Mouse (Mus musculus) liver, embryonic 12.5 days (tissue): Measurements from ENCODE around the gene Pxn. TPM values are rescaled to one million over a fixed set of nuclear protein-coding genes. Genes with fewer than 3 reads are reported as not detected.

ENCODE experiments used
- ATAC-seq: fragments of 200-750 bp; cut with Nextera tagmentation; 2 replicates; pipeline ENCODE4 v1.8.0; 2017; ENCODE audit warnings: moderate number of reproducible peaks, mild to moderate bottlenecking, moderate library complexity
- H3K27ac ChIP-seq: fragments of 300-500 bp; sonication (generic); 2 replicates; pipeline ENCODE4 v1.5.1; 2016; ENCODE audit warnings: mild to moderate bottlenecking
- H3K27me3 ChIP-seq: fragments of 300-500 bp; sonication (generic); replicated peaks from 2 replicates; pipeline ENCODE4 v1.6.1; 2016; ENCODE audit warnings: mild to moderate bottlenecking, moderate library complexity
- H3K36me3 ChIP-seq: fragments of 300-500 bp; sonication (generic); 2 replicates; pipeline ENCODE4 v1.6.1; 2016; ENCODE audit warnings: mild to moderate bottlenecking, moderate library complexity
- H3K4me1 ChIP-seq: fragments of 300-500 bp; sonication (generic); 2 replicates; pipeline ENCODE4 v1.6.1; 2016
- H3K4me2 ChIP-seq: fragments of 300-500 bp; sonication (generic); 2 replicates; pipeline ENCODE4 v1.6.1; 2016; ENCODE audit warnings: mild to moderate bottlenecking, moderate library complexity
- H3K4me3 ChIP-seq: fragments of 300-500 bp; sonication (generic); 2 replicates; pipeline ENCODE4 v1.5.1; 2016; ENCODE audit warnings: mild to moderate bottlenecking, moderate library complexity
- H3K9ac ChIP-seq: fragments of 300-500 bp; sonication (generic); 2 replicates; pipeline ENCODE4 v1.6.1; 2016; ENCODE audit warnings: mild to moderate bottlenecking, moderate library complexity
- H3K9me3 ChIP-seq: fragments of 300-500 bp; sonication (generic); replicated peaks from 2 replicates; pipeline ENCODE4 v1.6.1; 2016; ENCODE audit warnings: mild to moderate bottlenecking, moderate library complexity
- WGBS: fragments of 180-500 bp; shearing (Covaris S2); methylation state at CpG from one replicate; pipeline ENCODE4 v1.1.7; 2016; ENCODE audit not compliant: insufficient replicate concordance; 5-methylcytosine and 5-hydroxymethylcytosine counted together
- polyA plus RNA-seq: library from polyadenylated mRNA; unstranded; fragments of >200 nt; fragmentation: Nextera tagmentation; extraction: Ambion mirVana; gene quantifications from 2 replicates; pipeline ENCODE4 v1.2.1, GENCODE M21; 2016

Gene Pxn
- polyA plus RNA-seq, 1 experiment from 2014 or later, result 17.4 TPM

- peaks cover 4% of the 10 kb centered on the region for H3K27me3 ChIP-seq
- H3K36me3 ChIP-seq, result peaks cover 5% of the 10 kb centered on the region; the same call in 1 of the 2 replicates
- no peak overlapping the region for H3K4me3 ChIP-seq
- H3K4me2 ChIP-seq, result peak overlapping the region; percentile 46
- no peaks in the 10 kb centered on the region for H3K9me3 ChIP-seq
- WGBS, result 20% methylated on average over 7 of the region's 7 CpGs
- no peak overlapping the region for H3K9ac ChIP-seq
- peak overlapping the region; percentile 38; the same call in 1 of the 2 replicates for H3K27ac ChIP-seq
- peaks cover 80% of the 10 kb centered on the region for H3K4me1 ChIP-seq
- ATAC-seq, result no peak
Measured at GRCm38 (mm10) chr5:115535635-115536034, 29.2 kb downstream of the Pxn start.

DNA sequence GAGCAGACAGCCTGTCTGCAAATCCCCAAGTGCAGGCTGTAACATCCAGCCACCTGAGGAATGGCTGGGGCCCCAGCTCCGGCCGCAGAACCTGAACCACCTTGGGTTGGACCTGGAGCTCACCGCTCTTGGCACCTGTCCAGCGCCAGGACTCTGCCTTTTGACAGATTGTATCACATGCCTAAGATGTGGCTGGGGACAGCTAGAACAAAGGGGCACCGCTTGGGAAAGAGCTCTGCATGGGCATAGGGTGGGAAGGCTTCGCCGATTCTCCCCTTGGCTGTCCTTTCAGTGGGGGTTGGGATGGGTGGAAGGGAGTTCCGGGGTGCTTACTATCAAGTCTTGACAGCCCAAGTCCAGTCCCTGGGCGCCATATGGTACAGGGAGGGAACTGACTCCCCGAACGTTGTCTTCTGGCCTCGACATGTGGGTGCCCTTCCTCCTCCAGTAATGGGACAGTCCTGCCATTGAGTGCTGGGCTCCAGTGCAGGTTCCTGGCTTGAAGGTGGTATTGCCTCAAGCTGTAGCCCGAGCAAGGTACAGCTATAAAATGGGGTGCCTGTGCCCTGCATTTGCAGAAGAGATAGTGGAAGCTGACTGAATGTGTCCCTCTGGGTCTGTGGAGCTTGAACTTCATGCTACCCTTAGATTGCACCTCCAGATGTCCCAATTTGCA lies 31.7 kb downstream of the Pxn start:
- Histone ChIP-seq H3K27ac (no peak overlapping the region), H3K4me3 (no peak overlapping the region), H3K27me3 (peaks cover 4% of the 10 kb centered on the region), H3K36me3 (peaks cover 2% of the 10 kb centered on the region; the same call in 1 of the 2 replicates), H3K9me3 (no peaks in the 10 kb centered on the region), H3K9ac (no peak overlapping the region; the same call in 1 of the 2 replicates), H3K4me2 (peak overlapping the region; percentile 33), H3K4me1 (peaks cover 74% of the 10 kb centered on the region)
- peak; percentile 8; the same call in 1 of the 2 replicates for ATAC-seq
- 60% methylated on average over 13 of the region's 13 CpGs for WGBS

GRCm38 (mm10) chr5:115538693-115539043 lies 32.2 kb downstream of the Pxn start:
- peak overlapping the region; percentile 33 for H3K4me2 ChIP-seq
- 1% methylated on average over 12 of the region's 12 CpGs for WGBS

GRCm38 (mm10) chr5:115542635-115543384 lies 36.3 kb downstream of the Pxn start:
- Histone ChIP-seq H3K9me3 (no peaks in the 10 kb centered on the region), H3K4me1 (peaks cover 54% of the 10 kb centered on the region), H3K9ac (peak overlapping the region; percentile 7; the same call in 1 of the 2 replicates), H3K36me3 (peaks cover 35% of the 10 kb centered on the region), H3K27ac (peak overlapping the region; percentile 78), H3K4me2 (peak overlapping the region; percentile 60), H3K4me3 (peak overlapping the region; percentile 36), H3K27me3 (no peaks in the 10 kb centered on the region)
- 20% methylated on average over 19 of the region's 19 CpGs for WGBS
- no peak for ATAC-seq

More at GRCm38 (mm10) chr5:115538693-115539043, 32.2 kb downstream of the Pxn start:
- peak; percentile 65 for ATAC-seq
- no peaks in the 10 kb centered on the region for H3K9me3 ChIP-seq
- H3K4me3 ChIP-seq, result no peak overlapping the region
- H3K36me3 ChIP-seq, result no peaks in the 10 kb centered on the region
- no peak overlapping the region for H3K27ac ChIP-seq
- H3K9ac ChIP-seq, result no peak overlapping the region; the same call in 1 of the 2 replicates
- peaks cover 4% of the 10 kb centered on the region for H3K27me3 ChIP-seq
- peaks cover 74% of the 10 kb centered on the region for H3K4me1 ChIP-seq

GRCm38 (mm10) chr5:115543509-115544253 lies 37.2 kb downstream of the Pxn start:
- H3K4me2 ChIP-seq, result peak overlapping the region; percentile 60
- ATAC-seq, result peak; percentile 60
- H3K9ac ChIP-seq, result peak overlapping the region; percentile 7; the same call in 1 of the 2 replicates
- no peaks in the 10 kb centered on the region for H3K27me3 ChIP-seq
- H3K9me3 ChIP-seq, result no peaks in the 10 kb centered on the region
- peak overlapping the region; percentile 78 for H3K27ac ChIP-seq
- H3K36me3 ChIP-seq, result peaks cover 44% of the 10 kb centered on the region
- H3K4me1 ChIP-seq, result peaks cover 53% of the 10 kb centered on the region
- peak overlapping the region; percentile 36; the same call in 1 of the 2 replicates for H3K4me3 ChIP-seq
- WGBS, result 46% methylated on average over 17 of the region's 17 CpGs

DNA sequence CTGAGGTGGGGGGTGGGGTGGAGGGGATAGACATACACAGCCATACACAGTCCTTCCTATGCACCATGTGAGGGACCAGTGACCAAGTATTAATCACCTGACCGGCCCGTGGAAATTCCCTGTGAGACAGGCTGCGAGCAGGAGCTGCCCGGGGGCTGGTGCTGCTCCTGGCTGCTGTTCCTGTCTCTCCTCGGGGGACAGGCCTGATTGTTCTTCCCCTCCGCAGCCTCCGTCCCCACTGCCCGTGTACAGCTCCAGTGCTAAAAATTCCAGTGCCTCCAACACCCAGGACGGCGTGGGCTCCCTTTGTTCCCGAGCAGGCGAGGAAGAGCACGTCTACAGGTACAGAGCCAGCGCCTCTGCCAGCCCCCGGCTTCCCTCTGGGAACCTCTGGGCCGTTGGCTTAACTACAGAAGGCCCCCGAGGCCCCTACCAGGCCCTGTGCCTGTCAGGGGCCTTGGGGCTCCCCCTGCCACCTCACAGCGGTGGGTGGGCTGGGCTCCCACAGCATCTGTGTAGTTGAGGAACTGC lies 38.2 kb downstream of the Pxn start:
- WGBS, result 61% methylated on average over 18 of the region's 18 CpGs
- Histone ChIP-seq H3K9me3 (no peaks in the 10 kb centered on the region), H3K27me3 (no peaks in the 10 kb centered on the region), H3K27ac (no peak overlapping the region), H3K36me3 (peaks cover 54% of the 10 kb centered on the region), H3K4me1 (peaks cover 45% of the 10 kb centered on the region), H3K4me3 (no peak overlapping the region), H3K9ac (no peak overlapping the region), H3K4me2 (no peak overlapping the region)
- ATAC-seq, result no peak

DNA sequence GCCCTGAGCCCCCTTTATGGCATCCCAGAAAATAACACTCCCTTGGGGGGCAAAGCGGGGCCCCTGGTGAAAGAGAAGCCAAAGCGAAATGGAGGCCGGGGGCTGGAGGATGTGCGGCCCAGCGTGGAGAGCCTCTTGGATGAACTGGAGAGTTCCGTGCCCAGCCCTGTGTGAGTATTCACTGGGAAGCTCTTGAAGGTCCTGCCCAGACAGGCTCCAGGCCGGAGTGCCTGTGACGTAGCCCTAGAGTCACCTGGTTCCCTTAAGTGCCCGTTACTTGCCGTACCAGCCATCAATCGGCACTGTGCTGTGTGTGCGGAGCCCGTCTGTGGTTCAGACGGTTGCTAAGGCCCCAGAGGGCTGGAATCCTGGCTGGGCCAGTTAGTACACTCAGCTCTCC lies 39.2 kb downstream of the Pxn start:
- no peak overlapping the region for H3K27ac ChIP-seq
- no peaks in the 10 kb centered on the region for H3K9me3 ChIP-seq
- no peak overlapping the region for H3K4me3 ChIP-seq
- H3K4me1 ChIP-seq, result peaks cover 45% of the 10 kb centered on the region
- 88% methylated on average over 14 of the region's 14 CpGs for WGBS
- no peak overlapping the region for H3K9ac ChIP-seq
- no peak overlapping the region for H3K4me2 ChIP-seq
- peaks cover 63% of the 10 kb centered on the region for H3K36me3 ChIP-seq
- H3K27me3 ChIP-seq, result no peaks in the 10 kb centered on the region
- no peak for ATAC-seq

GRCm38 (mm10) chr5:115546536-115546935 lies 40.1 kb downstream of the Pxn start:
- H3K4me1 ChIP-seq, result peaks cover 40% of the 10 kb centered on the region
- peaks cover 72% of the 10 kb centered on the region for H3K36me3 ChIP-seq
- H3K9ac ChIP-seq, result no peak overlapping the region
- H3K27me3 ChIP-seq, result no peaks in the 10 kb centered on the region
- no peak overlapping the region for H3K4me3 ChIP-seq
- H3K9me3 ChIP-seq, result no peaks in the 10 kb centered on the region
- H3K4me2 ChIP-seq, result no peak overlapping the region
- no peak for ATAC-seq
- no peak overlapping the region for H3K27ac ChIP-seq
- WGBS, result 89% methylated on average over 11 of the region's 11 CpGs

GRCm38 (mm10) chr5:115547014-115547413 lies 40.5 kb downstream of the Pxn start:
- H3K4me1 ChIP-seq, result peaks cover 37% of the 10 kb centered on the region

GRCm38 (mm10) chr5:115547421-115547820 lies 40.9 kb downstream of the Pxn start:
- Histone ChIP-seq H3K4me2 (no peak overlapping the region), H3K9me3 (no peaks in the 10 kb centered on the region), H3K4me1 (peaks cover 33% of the 10 kb centered on the region), H3K9ac (no peak overlapping the region), H3K27ac (no peak overlapping the region), H3K4me3 (no peak overlapping the region), H3K36me3 (peaks cover 81% of the 10 kb centered on the region), H3K27me3 (no peaks in the 10 kb centered on the region)
- no peak for ATAC-seq
- 77% methylated on average over 7 of the region's 7 CpGs for WGBS

More at GRCm38 (mm10) chr5:115547014-115547413, 40.5 kb downstream of the Pxn start:
- Histone ChIP-seq H3K27me3 (no peaks in the 10 kb centered on the region), H3K9me3 (no peaks in the 10 kb centered on the region), H3K4me2 (no peak overlapping the region), H3K4me3 (no peak overlapping the region), H3K27ac (no peak overlapping the region), H3K9ac (no peak overlapping the region), H3K36me3 (peaks cover 77% of the 10 kb centered on the region)
- no peak for ATAC-seq
- WGBS, result 85% methylated on average over 6 of the region's 6 CpGs

GRCm38 (mm10) chr5:115548501-115549285 lies 42.2 kb downstream of the Pxn start:
- Histone ChIP-seq H3K36me3 (peaks cover 94% of the 10 kb centered on the region), H3K4me3 (no peak overlapping the region), H3K27me3 (no peaks in the 10 kb centered on the region), H3K4me1 (peaks cover 20% of the 10 kb centered on the region), H3K27ac (no peak overlapping the region), H3K9ac (no peak overlapping the region), H3K4me2 (no peak overlapping the region), H3K9me3 (no peaks in the 10 kb centered on the region)
- WGBS, result 82% methylated on average over 18 of the region's 18 CpGs
- no peak for ATAC-seq
